ENCODE assay signal across 44 mouse cellular contexts in the genomic region with DNA sequence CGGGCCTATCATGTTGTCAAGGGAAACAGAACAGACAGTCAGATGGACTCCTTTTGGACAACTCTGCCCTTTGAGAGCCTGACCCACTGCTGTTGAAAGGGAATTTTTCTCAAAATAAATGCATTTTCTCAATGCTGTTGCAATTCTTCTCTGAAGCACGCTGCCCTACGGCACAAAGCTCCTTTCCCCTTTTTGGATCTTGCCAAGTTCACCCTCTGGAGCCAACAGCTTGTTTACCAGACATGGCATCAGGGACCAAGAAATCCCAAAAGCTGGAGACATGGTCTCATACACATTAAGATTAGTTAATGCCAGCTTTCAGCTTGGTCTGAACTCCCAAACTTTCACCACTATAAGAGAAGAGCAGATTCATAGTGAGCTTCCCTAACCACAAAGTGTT. TPM values are rescaled to one million over a fixed set of nuclear protein-coding genes. Genes with fewer than 3 reads are reported as not detected.
"Had no signal": no experiment of that assay in that cellular context is flagged by ENCODE, and none has a peak within 500 bp of the region (broad histone marks: within the 10 kb centered on the region; RNA-seq: fewer than 3 reads in every experiment).

No protein-coding gene starts in this region.

- H3K4me1 ChIP-seq: hindbrain, embryonic 10.5 days; hindbrain, embryonic 12.5 days; kidney, embryonic 15.5 days; limb, embryonic 12.5 days; liver, embryonic 13.5 days; liver, embryonic 15.5 days had no signal

- H3K36me3 ChIP-seq: hindbrain, embryonic 12.5 days; intestine, embryonic 15.5 days; limb, embryonic 10.5 days; liver, embryonic 13.5 days; liver, embryonic 15.5 days had no signal

- H3K9ac ChIP-seq: heart, embryonic 12.5 days; hindbrain, embryonic 12.5 days; hindbrain, embryonic 14.5 days; intestine, embryonic 15.5 days; kidney, embryonic 15.5 days; limb, embryonic 12.5 days; liver, embryonic 13.5 days; liver, embryonic 15.5 days had no signal

- H3K4me3 ChIP-seq: heart, embryonic 10.5 days; heart, embryonic 12.5 days; hindbrain, embryonic 10.5 days; hindbrain, embryonic 12.5 days; intestine, embryonic 15.5 days; kidney, embryonic 15.5 days; limb, embryonic 10.5 days; limb, embryonic 12.5 days; liver, embryonic 13.5 days; liver, embryonic 15.5 days had no signal

- H3K27me3 ChIP-seq: heart, embryonic 12.5 days; hindbrain, embryonic 12.5 days; intestine, embryonic 15.5 days; kidney, embryonic 15.5 days; limb, embryonic 12.5 days; liver, embryonic 13.5 days; liver, embryonic 15.5 days had no signal

- H3K27ac ChIP-seq: heart, embryonic 10.5 days; hindbrain, embryonic 10.5 days; hindbrain, embryonic 12.5 days; hindbrain, embryonic 14.5 days; intestine, embryonic 15.5 days; kidney, embryonic 15.5 days; kidney, postnatal 0 days; limb, embryonic 10.5 days; limb, embryonic 12.5 days; liver, embryonic 13.5 days; liver, embryonic 15.5 days had no signal

- DNase-seq: gastrocnemius, postnatal 14 days; gastrocnemius, postnatal 36 days; heart, adult 11 months; heart, postnatal 10 days; heart, postnatal 4 days; kidney, adult 18-20 months; kidney, adult 9 months; kidney, postnatal 14 days; kidney, postnatal 36 days; layer of hippocampus, adult 9-11 months; layer of hippocampus, postnatal 36 days; liver; liver, embryonic 13.5 days had no signal

RNA-seq across cellular contexts. Expression of a gene that starts 33.0 kb away (rescaled TPM):
- total RNA-seq: gastrocnemius, adult 18-20 months; gastrocnemius, adult 8-10 months; gastrocnemius, postnatal 14 days; gastrocnemius, postnatal 36 days; heart, adult 8-10 months; heart, postnatal 10 days; heart, postnatal 25 days; heart, postnatal 4 days; layer of hippocampus, adult 18-20 months; layer of hippocampus, adult 8-10 months; layer of hippocampus, postnatal 14 days; layer of hippocampus, postnatal 36 days; left cerebral cortex, adult 18-20 months; left cerebral cortex, adult 8-10 months; left cerebral cortex, postnatal 10 days; left cerebral cortex, postnatal 25 days had no signal
- polyA plus RNA-seq: gonadal fat pad, adult 2 months; heart, embryonic 10.5 days; heart, embryonic 12.5 days; heart, embryonic 14.5 days; heart, embryonic 16.5 days; hindbrain, embryonic 10.5 days; hindbrain, embryonic 12.5 days; hindbrain, embryonic 14.5 days; hindbrain, embryonic 16.5 days; inflammation-experienced regulatory T-cells, adult 6 months; intestine, embryonic 15.5 days; intestine, postnatal 0 days; kidney, embryonic 15.5 days; kidney, postnatal 0 days; large intestine, adult 2 months; limb, embryonic 10.5 days; limb, embryonic 12.5 days; limb, embryonic 14.5 days; liver, embryonic 11.5 days; liver, embryonic 13.5 days; liver, embryonic 15.5 days had no signal
